Mouse (Mus musculus) layer of hippocampus, adult 9-10 months (tissue): ENCODE results near the gene Ltc4s.

Source experiments
- DNase-seq: peaks from one replicate; pipeline ENCODE4 v3.0.0; 2022; ENCODE audit warnings: low spot score

Ltc4s gene

DNA sequence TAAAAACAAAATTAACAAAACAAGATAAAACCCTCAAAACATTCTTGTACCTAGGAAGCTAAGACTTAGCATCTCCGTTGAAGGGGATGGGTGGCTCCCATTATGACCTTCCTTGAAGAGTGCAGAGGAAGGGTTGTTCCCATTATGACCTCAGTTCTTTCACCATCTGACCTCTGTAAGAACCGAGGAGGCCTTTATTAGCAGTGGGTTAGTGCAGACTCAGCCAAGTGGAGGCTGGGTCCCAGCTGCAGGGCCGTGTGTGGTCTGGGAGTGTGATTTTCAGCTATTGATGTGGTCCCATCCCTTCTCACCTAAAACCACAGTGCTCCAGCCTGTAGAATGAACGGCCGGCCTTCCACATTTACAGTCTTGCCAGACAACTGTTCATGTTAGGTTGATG is 6.9 kb upstream of the Ltc4s start:
- no peak for DNase-seq

DNA sequence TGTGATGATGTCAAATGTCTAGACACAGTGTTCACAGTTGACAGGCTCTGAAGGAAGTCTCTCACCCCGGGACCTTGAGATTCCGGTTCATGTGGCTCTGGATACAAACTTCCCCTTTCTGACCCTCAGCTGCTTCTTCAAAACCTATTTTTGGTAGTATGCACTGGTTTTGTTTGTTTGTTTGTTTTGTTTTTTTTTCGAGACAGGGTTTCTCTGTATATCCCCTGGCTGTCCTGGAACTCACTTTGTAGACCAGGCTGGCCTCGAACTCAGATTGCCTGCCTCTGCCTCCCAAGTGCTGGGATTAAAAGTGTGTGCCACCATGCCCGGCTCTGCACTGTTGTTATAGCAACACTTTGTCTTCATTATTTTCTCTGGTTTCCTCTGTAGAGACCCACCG is 5.5 kb upstream of the Ltc4s start:
- DNase-seq: no peak

DNA sequence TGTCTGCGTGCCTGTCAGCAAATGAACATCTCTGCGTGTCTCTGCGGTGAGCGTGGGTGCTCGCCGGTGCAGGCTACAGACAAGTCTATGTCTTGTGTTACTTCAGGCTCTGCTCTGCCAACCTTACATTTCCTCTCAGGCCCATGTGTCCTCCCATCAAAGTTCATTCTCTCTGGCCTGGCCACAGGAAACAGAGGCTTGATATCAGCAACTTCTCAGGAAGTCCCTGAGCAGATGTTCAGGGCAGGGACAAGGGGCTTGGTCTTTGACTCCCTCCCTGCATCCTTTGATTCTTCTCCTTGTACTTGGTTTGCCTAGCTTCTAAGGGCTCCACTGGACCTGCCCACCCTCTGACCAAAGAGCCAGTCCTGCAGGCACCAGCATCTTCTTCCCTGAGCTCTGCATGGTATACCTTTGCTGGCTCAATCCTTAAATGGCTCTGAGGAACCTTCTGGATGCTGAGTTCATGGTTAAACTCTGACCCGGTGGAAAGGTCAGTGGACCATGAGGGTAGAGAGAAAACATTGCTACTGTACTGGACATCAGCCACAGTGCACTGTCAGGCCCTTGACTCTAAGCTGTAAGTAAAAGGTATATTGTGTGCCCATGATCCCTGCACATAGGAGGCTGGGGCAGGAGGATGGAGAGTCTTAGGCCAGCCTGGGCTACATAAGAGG is 2.0 kb upstream of the Ltc4s start:
- DNase-seq: no peak

GRCm38 (mm10) chr11:50238821-50239791 is 690 bp upstream of the Ltc4s start:
- no peak for DNase-seq

DNA sequence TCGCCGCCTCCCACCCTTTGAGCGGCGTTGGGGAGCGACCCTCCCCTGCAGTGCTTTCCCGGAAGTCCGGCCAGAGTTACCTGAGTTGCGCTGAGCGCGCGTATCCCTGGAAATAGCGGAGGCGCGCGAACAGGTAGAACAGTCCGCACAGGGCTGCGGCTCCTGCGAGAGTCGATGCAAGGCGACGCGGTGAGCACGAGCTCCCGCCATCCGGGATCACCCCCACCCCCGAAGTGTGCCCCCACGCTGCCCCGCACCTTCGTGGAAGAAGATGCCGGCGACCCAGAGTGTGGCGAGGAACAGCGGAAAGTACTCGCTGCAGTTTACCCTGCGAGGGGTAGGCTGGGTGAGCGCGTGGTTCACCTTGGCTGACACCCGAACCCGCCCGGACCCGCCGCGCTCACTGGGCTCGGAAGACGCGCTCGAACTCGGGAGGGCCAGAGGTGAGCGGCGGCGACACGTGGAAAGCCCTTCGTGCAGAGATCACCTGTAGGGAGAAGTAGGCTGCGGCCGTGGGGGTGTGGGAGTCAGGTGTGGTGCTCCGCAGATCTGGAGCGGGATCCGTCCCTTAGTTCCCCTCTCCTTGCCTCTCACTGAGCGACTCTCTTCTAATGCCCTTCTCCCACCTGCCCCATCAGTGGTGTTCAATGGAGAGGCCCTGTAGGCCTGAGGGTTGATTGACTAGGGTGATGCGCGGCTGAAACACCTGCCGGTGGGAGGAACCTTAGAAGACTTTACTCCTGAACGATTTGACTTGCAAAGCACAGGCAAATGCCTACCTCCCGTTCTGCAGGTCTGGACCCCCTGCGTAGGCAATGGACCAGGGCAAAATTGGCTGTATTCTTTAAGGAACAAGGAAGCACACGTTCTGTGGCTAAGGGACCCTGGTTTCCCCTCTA is 1.2 kb downstream of the Ltc4s start:
- no peak for DNase-seq

- no peak for DNase-seq
Observed at GRCm38 (mm10) chr11:50236540-50236936, 1.9 kb downstream of the Ltc4s start.

GRCm38 (mm10) chr11:50234606-50235005 is 3.8 kb downstream of the Ltc4s start:
- no peak for DNase-seq

- DNase-seq: no peak
Observed at GRCm38 (mm10) chr11:50233993-50234392, 4.4 kb downstream of the Ltc4s start.

DNA sequence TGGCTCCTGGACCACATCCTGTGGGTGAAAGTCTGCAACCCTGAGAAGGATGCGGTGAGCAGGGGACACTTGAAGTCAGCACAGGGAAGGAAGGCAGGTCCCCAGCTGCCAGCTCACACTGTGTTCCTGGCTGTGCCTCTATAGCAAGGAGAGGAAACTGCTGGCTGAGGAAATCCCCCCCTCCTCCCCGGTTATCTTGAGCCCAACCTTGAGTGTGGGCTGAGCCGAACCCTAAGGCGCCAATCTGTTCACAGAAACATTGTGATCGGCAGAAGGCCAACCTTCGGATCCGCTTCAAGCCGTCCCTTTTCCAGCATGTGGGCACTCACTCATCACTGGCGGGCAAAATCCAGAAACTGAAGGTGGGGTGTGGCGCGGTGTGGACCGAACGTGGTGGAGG is 5.4 kb downstream of the Ltc4s start:
- no peak for DNase-seq

DNA sequence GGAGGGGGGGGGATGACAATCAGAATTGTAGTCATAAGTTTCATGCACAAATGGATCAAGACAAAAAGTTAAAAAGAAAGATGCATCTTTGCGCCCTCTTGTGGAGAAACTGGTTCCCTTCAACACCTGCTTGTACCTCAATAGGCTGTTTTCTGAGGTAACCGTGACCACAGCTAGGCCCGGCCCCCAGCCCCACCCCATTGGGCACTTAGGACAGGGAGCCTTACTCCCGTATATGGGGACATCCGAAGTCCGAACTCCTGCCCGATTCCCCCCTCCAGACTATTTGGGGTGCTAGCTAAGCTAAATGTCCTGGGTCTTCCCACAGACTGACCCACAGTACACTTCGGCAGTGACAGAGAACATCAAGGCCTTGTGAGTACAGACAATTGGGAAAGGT is 7.0 kb downstream of the Ltc4s start:
- DNase-seq: no peak

DNA sequence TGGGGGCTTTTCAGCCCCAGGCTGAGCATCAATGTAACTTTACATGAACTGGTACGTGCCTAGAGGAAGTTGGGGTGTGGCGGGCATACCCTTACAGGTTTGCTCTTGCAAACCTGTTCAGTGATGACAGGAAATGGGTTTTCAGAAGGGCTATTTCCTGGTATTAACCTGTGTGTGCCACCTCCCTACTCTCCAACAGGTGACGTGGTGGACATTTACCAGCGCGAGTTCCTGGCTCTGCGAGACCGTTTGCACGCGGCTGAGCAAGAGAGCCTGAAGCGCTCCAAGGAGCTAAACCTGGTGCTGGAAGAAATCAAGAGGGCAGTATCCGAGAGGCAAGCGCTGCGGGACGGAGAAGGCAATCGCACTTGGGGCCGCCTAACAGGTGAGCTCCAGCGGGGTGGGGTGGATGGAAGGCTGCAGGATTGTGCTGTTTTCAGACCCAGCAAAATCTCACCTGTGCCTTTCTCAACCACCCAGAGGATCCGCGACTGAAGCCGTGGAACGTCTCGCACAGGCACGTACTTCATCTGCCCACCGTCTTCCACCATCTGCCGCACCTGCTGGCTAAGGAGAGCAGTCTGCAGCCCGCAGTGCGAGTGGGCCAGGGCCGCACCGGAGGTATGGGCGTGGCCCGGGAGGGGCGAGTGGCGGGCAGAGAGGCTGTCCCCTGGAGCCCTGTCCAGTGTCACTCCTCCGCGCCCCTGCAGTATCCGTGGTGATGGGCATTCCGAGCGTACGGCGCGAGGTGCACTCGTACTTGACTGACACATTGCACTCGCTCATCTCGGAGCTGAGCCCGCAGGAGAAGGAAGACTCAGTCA is 7.7 kb downstream of the Ltc4s start:
- no peak for DNase-seq

- DNase-seq: no peak
Observed at GRCm38 (mm10) chr11:50229252-50229910, 9.0 kb downstream of the Ltc4s start.

- DNase-seq: no peak
Observed at GRCm38 (mm10) chr11:50228772-50229171, 9.6 kb downstream of the Ltc4s start.

GRCm38 (mm10) chr11:50227736-50228135 is 10.7 kb downstream of the Ltc4s start:
- no peak for DNase-seq

- no peak for DNase-seq
Observed at GRCm38 (mm10) chr11:50227226-50227625, 11.2 kb downstream of the Ltc4s start.

- no peak for DNase-seq
Observed at GRCm38 (mm10) chr11:50226406-50226805, 12.0 kb downstream of the Ltc4s start.

GRCm38 (mm10) chr11:50225611-50226378 is 12.6 kb downstream of the Ltc4s start:
- DNase-seq: no peak

- DNase-seq: no peak
Observed at GRCm38 (mm10) chr11:50224671-50225530, 13.5 kb downstream of the Ltc4s start.
